Mouse (Mus musculus) myocyte (in vitro differentiated cells): Measurements from ENCODE around the gene Dennd5a. TPM values are rescaled to one million over a fixed set of nuclear protein-coding genes. Genes with fewer than 3 reads are reported as not detected.

Experiments
- H3K27me3 ChIP-seq: one replicate; pipeline ENCODE4 v1.6.1; 2011; ENCODE audit not compliant: control insufficient read depth, insufficient read depth, insufficient read length
- H3K36me3 ChIP-seq: one replicate; pipeline ENCODE4 v1.6.1; 2011; ENCODE audit not compliant: control insufficient read depth, insufficient read depth
- H3K4me2 ChIP-seq: one replicate; pipeline ENCODE4 v1.6.1; 2011; ENCODE audit warnings: low read depth, control low read depth
- H3K4me3 ChIP-seq: one replicate; pipeline ENCODE4 v1.5.1; 2011; ENCODE audit warnings: mild to moderate bottlenecking, control low read depth, moderate library complexity
- H3K79me2 ChIP-seq: one replicate; pipeline ENCODE4 v1.6.1; 2011; ENCODE audit not compliant: control insufficient read depth, insufficient read depth
- H3ac ChIP-seq: one replicate; pipeline ENCODE4 v1.6.1; 2011; ENCODE audit not compliant: control insufficient read depth, insufficient read length
- CEBPB ChIP-seq: IDR thresholded peaks from 2 replicates; pipeline ENCODE4 v1.6.1; 2011; ENCODE audit warnings: mild to moderate bottlenecking, moderate library complexity; ENCODE audit not compliant: poor library complexity, insufficient read depth, severe bottlenecking
- E2F4 ChIP-seq: IDR thresholded peaks from one replicate; pipeline ENCODE4 v1.6.1; 2011; ENCODE audit warnings: mild to moderate bottlenecking, control low read depth, moderate library complexity; ENCODE audit not compliant: insufficient read depth
- MAX ChIP-seq: IDR thresholded peaks from one replicate; pipeline ENCODE4 v1.6.1; 2011; ENCODE audit warnings: low read depth, mild to moderate bottlenecking, control low read depth
- MYOD1 ChIP-seq, 3 experiments: IDR thresholded peaks; one replicate each; pipeline ENCODE4 v1.6.1; 2011; ENCODE audit warnings: control low read depth in 2 of 3, low read depth in 2 of 3, mild to moderate bottlenecking in 2 of 3, moderate library complexity in 1 of 3; ENCODE audit not compliant: insufficient read length in 2 of 3, control insufficient read depth in 1 of 3
- MYOG ChIP-seq, 3 experiments: IDR thresholded peaks; one replicate each; pipeline ENCODE4 v1.6.1; 2011; ENCODE audit warnings: control low read depth in 2 of 3, low read depth in 2 of 3, mild to moderate bottlenecking in 2 of 3; ENCODE audit not compliant: insufficient read length in 2 of 3, control insufficient read depth in 1 of 3, insufficient read depth in 1 of 3
- POLR2A ChIP-seq: IDR thresholded peaks from one replicate; pipeline ENCODE4 v1.6.1; 2011; ENCODE audit warnings: low read depth, mild to moderate bottlenecking, control low read depth, moderate library complexity; ENCODE audit not compliant: insufficient read length
- POLR2AphosphoS2 ChIP-seq: IDR thresholded peaks from one replicate; pipeline ENCODE4 v1.6.1; 2011; ENCODE audit warnings: low read depth, control low read depth; ENCODE audit not compliant: insufficient read length
- REST ChIP-seq: IDR thresholded peaks from one replicate; pipeline ENCODE4 v1.6.1; 2011; ENCODE audit warnings: mild to moderate bottlenecking, control low read depth, moderate library complexity; ENCODE audit not compliant: insufficient read depth, insufficient read length
- SRF ChIP-seq: IDR thresholded peaks from one replicate; pipeline ENCODE4 v1.6.1; 2011; ENCODE audit warnings: low read depth; ENCODE audit not compliant: control insufficient read depth, insufficient read length
- TCF12 ChIP-seq: IDR thresholded peaks from one replicate; pipeline ENCODE4 v1.6.1; 2011; ENCODE audit warnings: mild to moderate bottlenecking, control low read depth; ENCODE audit not compliant: poor library complexity, insufficient read depth, severe bottlenecking
- TCF3 ChIP-seq: IDR thresholded peaks from one replicate; pipeline ENCODE4 v1.6.1; 2011; ENCODE audit warnings: low read depth, control low read depth; ENCODE audit not compliant: insufficient read length
- USF1 ChIP-seq: IDR thresholded peaks from one replicate; pipeline ENCODE4 v1.6.1; 2011; ENCODE audit warnings: low read depth, mild to moderate bottlenecking, control low read depth, moderate library complexity
- polyA plus RNA-seq: library from polyadenylated mRNA; unstranded; fragments of >200 nt; fragmentation: generic; extraction: Trizol; gene quantifications from one replicate; pipeline ENCODE4 v1.2.1, GENCODE M21; 2012; ENCODE audit warnings: missing spikeins

Dennd5a gene
- polyA plus RNA-seq, 1 experiment: 54.0 TPM

DNA sequence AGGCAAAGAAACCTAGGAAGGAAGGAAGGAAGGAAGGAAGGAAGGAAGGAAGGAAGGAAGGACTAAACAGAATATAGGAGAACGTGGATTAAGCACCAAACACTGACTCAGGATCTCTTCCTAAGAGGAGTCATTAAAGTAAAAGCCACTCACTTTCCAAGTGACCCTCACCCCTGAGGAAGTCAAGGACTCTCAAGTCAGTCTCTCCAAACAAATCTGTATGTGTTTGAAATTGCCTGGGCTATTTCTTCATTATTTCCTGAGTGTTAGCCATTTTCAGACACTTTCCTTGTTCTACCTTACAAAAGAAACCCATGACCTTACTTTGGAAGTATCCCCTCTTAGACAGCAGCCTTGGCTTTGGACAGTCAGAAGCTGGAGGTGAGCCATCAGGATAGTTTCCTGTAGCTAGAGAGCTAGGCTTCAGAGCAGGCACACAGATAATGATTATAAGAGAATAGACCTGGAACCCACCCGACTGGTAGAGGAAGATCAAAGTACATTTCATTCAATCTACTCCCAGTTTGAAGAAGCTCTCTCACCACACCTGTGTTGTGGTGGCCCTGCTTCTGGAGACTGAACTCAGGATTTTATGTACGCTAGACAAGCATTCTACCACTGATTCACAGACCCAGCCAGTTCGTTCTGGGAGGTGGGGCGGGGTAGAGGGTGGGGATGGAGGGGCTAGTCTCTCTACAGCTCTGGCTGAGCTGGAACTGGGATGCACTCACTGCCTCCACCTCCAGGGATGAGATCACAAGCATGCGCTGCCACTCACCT lies 5.5 kb downstream of the Dennd5a start:
- Histone ChIP-seq H3K4me2 (no peak overlapping the region), H3K79me2 (peaks cover 96% of the 10 kb centered on the region), H3K4me3 (no peak overlapping the region), H3K36me3 (no peaks in the 10 kb centered on the region), H3K27me3 (no peaks in the 10 kb centered on the region), H3ac (no peak overlapping the region)
- TF ChIP-seq MYOD1 (IDR thresholded peaks at IDR 0.05; ENCODE audit: control insufficient read depth in 1 of 3, insufficient read length in 2 of 3, low read depth in 2 of 3) (no peak), POLR2A (no peak), MYOG (IDR thresholded peaks at IDR 0.05; ENCODE audit: control insufficient read depth in 1 of 3, insufficient read depth in 1 of 3, insufficient read length in 2 of 3, low read depth in 2 of 3) (no peak), TCF12 (no peak), TCF3 (no peak), REST (no peak), POLR2AphosphoS2 (no peak), USF1 (no peak), SRF (no peak), CEBPB (no peak), MAX (no peak), E2F4 (no peak)

DNA sequence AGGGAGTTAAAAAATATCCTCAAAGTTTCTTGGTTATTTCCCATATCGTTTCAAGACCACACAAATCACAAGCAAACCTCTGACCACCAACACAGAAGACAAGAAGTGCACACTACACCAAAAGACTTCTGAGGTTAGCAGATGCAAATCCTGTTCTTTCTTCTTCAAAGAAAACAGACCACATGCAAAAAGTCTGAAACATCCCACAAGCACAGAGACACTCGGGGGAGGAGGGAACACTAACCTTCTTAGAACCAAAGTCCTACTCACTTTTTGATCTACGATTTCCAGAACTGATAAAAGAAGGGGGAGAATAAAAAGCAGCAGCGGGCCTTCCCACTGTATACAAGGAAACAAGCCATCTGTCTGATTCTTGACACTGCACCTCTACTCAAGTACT lies 9.0 kb downstream of the Dennd5a start:
- TF ChIP-seq E2F4 (no peak), USF1 (no peak), SRF (no peak), TCF3 (no peak), POLR2AphosphoS2 (no peak), TCF12 (no peak), MAX (no peak), MYOD1 (IDR thresholded peaks at IDR 0.05; ENCODE audit: control insufficient read depth in 1 of 3, insufficient read length in 2 of 3, low read depth in 2 of 3) (no peak), POLR2A (no peak), REST (no peak), MYOG (IDR thresholded peaks at IDR 0.05; ENCODE audit: control insufficient read depth in 1 of 3, insufficient read depth in 1 of 3, insufficient read length in 2 of 3, low read depth in 2 of 3) (no peak), CEBPB (no peak)
- Histone ChIP-seq H3ac (no peak overlapping the region), H3K79me2 (peaks cover 92% of the 10 kb centered on the region), H3K27me3 (no peaks in the 10 kb centered on the region), H3K4me2 (no peak overlapping the region), H3K4me3 (no peak overlapping the region), H3K36me3 (no peaks in the 10 kb centered on the region)

DNA sequence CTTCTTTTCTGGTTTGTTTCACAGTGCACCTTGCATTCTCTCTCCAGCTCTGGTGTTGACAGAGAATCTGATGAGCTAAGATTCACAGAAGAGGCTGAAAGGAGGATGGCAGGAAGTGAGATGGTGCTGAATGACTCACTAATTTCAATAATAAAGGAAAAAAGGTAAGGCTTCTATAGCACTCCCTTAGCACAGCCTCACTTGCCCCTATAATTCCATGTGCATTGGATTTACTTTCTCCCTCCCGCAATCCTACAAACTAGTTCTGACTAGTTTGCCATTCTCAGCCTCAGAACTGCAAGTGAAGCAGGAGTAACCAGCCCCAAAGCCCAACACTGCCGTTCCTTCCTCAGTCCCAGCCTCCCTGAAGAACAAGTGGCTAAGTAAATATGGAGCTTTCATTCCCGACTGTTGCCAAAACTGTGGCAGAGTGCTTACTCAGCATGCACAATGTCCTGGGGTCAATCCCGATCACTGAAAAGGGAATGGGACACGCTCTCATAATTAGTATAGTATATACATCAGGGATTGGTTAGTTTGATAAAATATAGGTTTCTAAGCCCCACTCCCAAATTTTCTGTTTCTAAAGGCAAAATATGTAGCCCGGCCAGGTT lies 15.7 kb downstream of the Dennd5a start:
- no peaks in the 10 kb centered on the region for H3K36me3 ChIP-seq
- H3K4me3 ChIP-seq: no peak overlapping the region
- peaks cover 77% of the 10 kb centered on the region for H3K79me2 ChIP-seq
- no peak overlapping the region for H3K4me2 ChIP-seq
- no peaks in the 10 kb centered on the region for H3K27me3 ChIP-seq
- no peak overlapping the region for H3ac ChIP-seq
- TF ChIP-seq MAX (no peak), POLR2AphosphoS2 (no peak), MYOG (IDR thresholded peaks at IDR 0.05; ENCODE audit: control insufficient read depth in 1 of 3, insufficient read depth in 1 of 3, insufficient read length in 2 of 3, low read depth in 2 of 3) (no peak), CEBPB (no peak), POLR2A (no peak), MYOD1 (IDR thresholded peaks at IDR 0.05; ENCODE audit: control insufficient read depth in 1 of 3, insufficient read length in 2 of 3, low read depth in 2 of 3) (no peak), REST (no peak), SRF (no peak), TCF3 (no peak), E2F4 (no peak), TCF12 (no peak), USF1 (no peak)

GRCm38 (mm10) chr7:109929628-109930027 lies 30.6 kb downstream of the Dennd5a start:
- Histone ChIP-seq H3K4me2 (no peak overlapping the region), H3K27me3 (no peaks in the 10 kb centered on the region), H3K36me3 (peaks cover 14% of the 10 kb centered on the region), H3K4me3 (no peak overlapping the region), H3ac (no peak overlapping the region), H3K79me2 (peaks cover 5% of the 10 kb centered on the region)
- TF ChIP-seq TCF12 (no peak), USF1 (no peak), E2F4 (no peak), TCF3 (no peak), REST (no peak), POLR2A (no peak), MYOD1 (IDR thresholded peaks at IDR 0.05; ENCODE audit: control insufficient read depth in 1 of 3, insufficient read length in 2 of 3, low read depth in 2 of 3) (no peak), SRF (no peak), MYOG (IDR thresholded peaks at IDR 0.05; ENCODE audit: control insufficient read depth in 1 of 3, insufficient read depth in 1 of 3, insufficient read length in 2 of 3, low read depth in 2 of 3) (no peak), CEBPB (no peak), MAX (no peak), POLR2AphosphoS2 (no peak)
